ENCODE assay signal across 7 mouse cellular contexts in the genomic region with DNA sequence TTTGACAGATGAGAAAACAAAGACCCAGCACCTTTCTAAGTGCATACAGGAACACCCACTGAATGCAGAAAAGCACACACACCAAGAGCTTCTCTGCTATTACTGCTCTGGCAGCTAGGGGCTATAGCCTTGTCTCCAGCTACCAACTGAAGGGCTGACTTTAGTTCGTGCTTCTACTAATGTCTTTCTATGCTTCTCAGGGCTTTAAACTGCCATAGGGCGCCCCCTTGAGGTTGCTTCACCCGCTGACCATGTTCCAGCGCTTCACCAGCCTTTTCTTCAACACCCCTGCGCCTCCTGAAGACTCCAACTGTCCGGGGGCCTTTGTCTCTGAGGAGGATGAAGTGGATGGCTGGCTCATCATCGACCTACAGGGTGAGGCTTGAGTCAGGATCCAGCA. TPM values are rescaled to one million over a fixed set of nuclear protein-coding genes. Genes with fewer than 3 reads are reported as not detected.
DNase-seq lines count a peak whose midpoint lies in the region; ATAC-seq and TF ChIP-seq lines count a peak whose summit lies in the region.

No protein-coding gene starts in this region.

- ATAC-seq in forebrain, embryonic 12.5 days (ENCODE audit: low FRiP score), result no peak
- no peak for ATAC-seq in hindbrain, embryonic 11.5 days (ENCODE audit: low FRiP score)
- ATAC-seq in midbrain, embryonic 13.5 days, result no peak

- peak; percentile 77 for DNase-seq in MN1 (ENCODE audit: low spot score)
- DNase-seq in brain, embryonic 14.5 days (ENCODE audit: low read depth), result peak; percentile 85
- peak; percentile 83 for DNase-seq in hindbrain, embryonic 11.5 days (ENCODE audit: low spot score)
- peak; percentile 66 to 73 for DNase-seq in left cerebral cortex, adult 8-10 months (ENCODE audit: low spot score in 2 of 2)
- peak; percentile 65 for DNase-seq in spleen, adult 12 weeks (ENCODE audit: low spot score)

- H3K4me2 ChIP-seq in forebrain, embryonic 12.5 days, result 0 out of 2 replicates have a peak overlapping the region, but pooled peaks have one; percentile 37
- no peak overlapping the region for H3K4me2 ChIP-seq in hindbrain, embryonic 11.5 days (replicated peaks; ENCODE audit: low read depth, low read length)
- peak overlapping the region; percentile 38 for H3K4me2 ChIP-seq in midbrain, embryonic 13.5 days (replicated peaks)

- H3K4me1 ChIP-seq in forebrain, embryonic 12.5 days, result peaks cover 49% of the 10 kb centered on the region
- H3K4me1 ChIP-seq in hindbrain, embryonic 11.5 days (replicated peaks; ENCODE audit: control insufficient read depth, insufficient read depth, low read length), result peaks cover 12% of the 10 kb centered on the region
- peaks cover 58% of the 10 kb centered on the region for H3K4me1 ChIP-seq in midbrain, embryonic 13.5 days (replicated peaks)

- no peaks in the 10 kb centered on the region for H3K9me3 ChIP-seq in forebrain, embryonic 12.5 days
- H3K9me3 ChIP-seq in hindbrain, embryonic 11.5 days (ENCODE audit: control insufficient read depth, low read length), result no peaks in the 10 kb centered on the region
- H3K9me3 ChIP-seq in midbrain, embryonic 13.5 days, result no peaks in the 10 kb centered on the region

- H3K27ac ChIP-seq in forebrain, embryonic 12.5 days, result no peak overlapping the region
- H3K27ac ChIP-seq in hindbrain, embryonic 11.5 days (ENCODE audit: low read depth, low read length), result no peak overlapping the region
- peak overlapping the region; percentile 32; the same call in 1 of the 2 replicates for H3K27ac ChIP-seq in midbrain, embryonic 13.5 days

- H3K4me3 ChIP-seq in forebrain, embryonic 12.5 days (replicated peaks), result no peak overlapping the region
- H3K4me3 ChIP-seq in hindbrain, embryonic 11.5 days (ENCODE audit: low read depth, low read length), result no peak overlapping the region
- H3K4me3 ChIP-seq in midbrain, embryonic 13.5 days (replicated peaks), result peak overlapping the region; percentile 13

- peaks cover 9% of the 10 kb centered on the region for H3K27me3 ChIP-seq in forebrain, embryonic 12.5 days
- H3K27me3 ChIP-seq in hindbrain, embryonic 11.5 days (ENCODE audit: control insufficient read depth, insufficient read depth, low read length), result no peaks in the 10 kb centered on the region; the same call in 1 of the 2 replicates
- no peaks in the 10 kb centered on the region for H3K27me3 ChIP-seq in midbrain, embryonic 13.5 days

- TF ChIP-seq CTCF in brain, embryonic 14.5 days (IDR thresholded peaks at IDR 0.05; ENCODE audit: borderline replicate concordance, extremely low read depth, insufficient read depth, insufficient read length), result peak; percentile 68

- H3K9ac ChIP-seq in forebrain, embryonic 12.5 days, result no peak overlapping the region
- no peak overlapping the region for H3K9ac ChIP-seq in hindbrain, embryonic 11.5 days (ENCODE audit: low read depth, low read length)
- peak overlapping the region; percentile 48 for H3K9ac ChIP-seq in midbrain, embryonic 13.5 days (replicated peaks)

- WGBS in forebrain, embryonic 12.5 days, result 19% methylated on average over 7 of the region's 7 CpGs
- 23% methylated on average over 7 of the region's 7 CpGs for WGBS in hindbrain, embryonic 11.5 days
- 23% methylated on average over 7 of the region's 7 CpGs for WGBS in midbrain, embryonic 13.5 days

- no peak for TF ChIP-seq POLR2A in brain, embryonic 14.5 days (IDR thresholded peaks at IDR 0.05; ENCODE audit: borderline replicate concordance, extremely low read depth, insufficient read depth, insufficient read length, poor library complexity, severe bottlenecking)

- peaks cover 35% of the 10 kb centered on the region for H3K36me3 ChIP-seq in forebrain, embryonic 12.5 days (replicated peaks)
- 0 out of 2 replicates have a peak, but pooled peaks cover 3% of the 10 kb centered on the region for H3K36me3 ChIP-seq in hindbrain, embryonic 11.5 days (ENCODE audit: control insufficient read depth, insufficient read depth, low read length)
- H3K36me3 ChIP-seq in midbrain, embryonic 13.5 days, result peaks cover 47% of the 10 kb centered on the region

RNA-seq across cellular contexts. Expression of a gene that starts 4.2 kb away (rescaled TPM):
- 145 and 159 TPM in 2 replicates for polyA plus RNA-seq in brain, embryonic 14.5 days (2012; rRNA removed)
- polyA plus RNA-seq in forebrain, embryonic 12.5 days (2016; fragmentation: Nextera tagmentation; extraction: Ambion mirVana), result 79.5 and 95.0 TPM in 2 replicates
- 66.1 and 80.9 TPM in 2 replicates for polyA plus RNA-seq in hindbrain, embryonic 11.5 days (2014; fragmentation: Nextera tagmentation; extraction: Ambion mirVana)
- 100 to 1,000 TPM; 118 to 124 (median 121) TPM for total RNA-seq in left cerebral cortex, adult 8-10 months (2022)
- polyA plus RNA-seq in midbrain, embryonic 13.5 days (2015; fragmentation: Nextera tagmentation; extraction: Ambion mirVana), result 118 and 131 TPM in 2 replicates

RNA-seq across cellular contexts. Expression of a gene that starts 27.9 kb away (rescaled TPM):
- polyA plus RNA-seq in brain, embryonic 14.5 days (2012; rRNA removed), result 62.0 and 71.9 TPM in 2 replicates
- 46.9 and 47.6 TPM in 2 replicates for polyA plus RNA-seq in forebrain, embryonic 12.5 days (2016; fragmentation: Nextera tagmentation; extraction: Ambion mirVana)
- 56.8 and 64.3 TPM in 2 replicates for polyA plus RNA-seq in hindbrain, embryonic 11.5 days (2014; fragmentation: Nextera tagmentation; extraction: Ambion mirVana)
- 10 to 100 TPM; 27.4 to 30.1 (median 28.9) TPM for total RNA-seq in left cerebral cortex, adult 8-10 months (2022)
- 51.8 and 54.5 TPM in 2 replicates for polyA plus RNA-seq in midbrain, embryonic 13.5 days (2015; fragmentation: Nextera tagmentation; extraction: Ambion mirVana)
